Mouse (Mus musculus) spleen, adult 2 months (tissue): ENCODE results near the gene Cd274. TPM values are rescaled to one million over a fixed set of nuclear protein-coding genes. Genes with fewer than 3 reads are reported as not detected.
A peak's percentile ranks its signal among the peaks of the same experiment; 100 is the strongest.

Source experiments
- DNase-seq, 2 experiments: peaks; one replicate each; pipeline versions ENCODE4 v3.0.0 to v3.0.0-alpha.2; 2012 to 2021; ENCODE audit warnings: low spot score in 2 of 2, low read depth in 1 of 2
- H3K27ac ChIP-seq: fragments of 200-500 bp; 2 replicates; pipeline ENCODE4 v1.5.1; 2012; ENCODE audit warnings: low read length, inconsistent platforms; ENCODE audit not compliant: insufficient read depth
- H3K27me3 ChIP-seq: fragments of 200-500 bp; 2 replicates; pipeline ENCODE4 v1.6.1; 2012; ENCODE audit warnings: mild to moderate bottlenecking, moderate library complexity, low read length, inconsistent platforms; ENCODE audit not compliant: control insufficient read depth, insufficient read depth
- H3K36me3 ChIP-seq: fragments of 200-500 bp; 2 replicates; pipeline ENCODE4 v1.6.1; 2012; ENCODE audit warnings: mild to moderate bottlenecking, low read length, inconsistent platforms; ENCODE audit not compliant: control insufficient read depth, insufficient read depth
- H3K4me1 ChIP-seq: fragments of 200-500 bp; 2 replicates; pipeline ENCODE4 v1.6.1; 2011; ENCODE audit warnings: inconsistent platforms; ENCODE audit not compliant: control insufficient read depth, insufficient read depth, insufficient read length
- H3K4me3 ChIP-seq: fragments of 200-500 bp; 2 replicates; pipeline ENCODE4 v1.5.1; 2011; ENCODE audit warnings: mild to moderate bottlenecking, inconsistent platforms; ENCODE audit not compliant: insufficient read depth, insufficient read length; ENCODE audit errors: extremely low read depth
- CTCF ChIP-seq: fragments of 200-500 bp; IDR thresholded peaks from 2 replicates; pipeline ENCODE4 v1.5.1; 2011; ENCODE audit warnings: mild to moderate bottlenecking, inconsistent platforms; ENCODE audit not compliant: insufficient read depth, insufficient read length, insufficient replicate concordance; ENCODE audit errors: extremely low read depth
- POLR2A ChIP-seq: fragments of 200-500 bp; IDR thresholded peaks from 2 replicates; pipeline ENCODE4 v1.6.1; 2011; ENCODE audit warnings: low read depth, low read length, inconsistent platforms
- WGBS: fragments of 180-500 bp; shearing (Covaris S2); methylation state at CpG from one replicate; pipeline ENCODE4 v1.1.7; 2018; 5-methylcytosine and 5-hydroxymethylcytosine counted together
- polyA plus RNA-seq: library from polyadenylated mRNA; depleted of rRNA; stranded (reverse); fragments of >200 nt; gene quantifications from 2 replicates; pipeline ENCODE4 v1.2.3, GENCODE M21; 2012

The Cd274 gene
- polyA plus RNA-seq, 1 experiment: 10.4 TPM

DNA sequence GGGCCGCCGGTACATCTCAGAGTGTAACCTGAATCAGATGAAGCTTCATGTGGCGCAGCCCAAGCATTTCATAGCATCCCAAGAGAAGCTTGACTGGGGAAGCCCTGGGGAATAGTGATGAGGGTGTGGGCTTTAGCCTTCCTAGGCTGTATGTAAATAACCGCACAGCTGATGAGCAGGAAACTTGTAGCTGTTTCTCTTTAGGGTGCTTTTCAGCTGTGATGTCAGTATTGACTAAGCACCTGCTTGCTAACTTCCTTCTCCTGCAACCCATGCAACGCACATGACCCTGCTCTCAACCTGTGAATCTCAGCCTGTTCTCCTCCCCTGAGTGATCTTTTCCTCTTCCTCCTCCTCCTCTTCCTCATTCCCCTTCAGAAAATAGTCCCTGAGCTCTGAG, 3.2 kb upstream of the Cd274 start:
- no peaks in the 10 kb centered on the region for H3K27me3 ChIP-seq
- peaks cover 12% of the 10 kb centered on the region for H3K4me1 ChIP-seq
- peak; percentile 57 to 84 for DNase-seq
- no peak overlapping the region for H3K4me3 ChIP-seq
- WGBS: 42% methylated on average over 5 of the region's 5 CpGs
- H3K36me3 ChIP-seq: no peaks in the 10 kb centered on the region
- no peak for TF ChIP-seq CTCF
- peak overlapping the region; percentile 82 for H3K27ac ChIP-seq

DNA sequence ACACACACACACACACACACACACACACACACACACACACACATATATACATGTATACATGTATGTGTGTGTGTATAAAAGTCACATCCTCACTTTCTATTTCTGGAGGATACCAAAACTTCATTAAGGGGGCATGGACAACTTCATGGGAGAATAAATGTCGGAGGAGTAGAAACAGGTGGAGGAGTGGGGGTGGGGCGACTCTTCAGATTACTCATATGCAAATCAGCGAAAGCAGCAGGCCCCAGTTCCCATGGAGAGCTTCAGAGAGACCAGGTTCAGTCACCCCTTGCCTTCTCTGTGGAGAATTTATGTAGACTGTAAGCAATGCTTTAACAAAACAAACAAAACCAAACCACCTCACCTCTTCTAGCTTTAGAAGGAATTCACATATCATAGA, 2.1 kb upstream of the Cd274 start:
- Histone ChIP-seq H3K36me3 (no peaks in the 10 kb centered on the region), H3K4me1 (peaks cover 12% of the 10 kb centered on the region), H3K27ac (peak overlapping the region; percentile 9; the same call in 1 of the 2 replicates), H3K4me3 (no peak overlapping the region), H3K27me3 (no peaks in the 10 kb centered on the region)
- DNase-seq: peak; percentile 60 to 75
- WGBS: 52% methylated on average over 3 of the region's 3 CpGs
- TF ChIP-seq CTCF (no peak), POLR2A (no peak)

DNA sequence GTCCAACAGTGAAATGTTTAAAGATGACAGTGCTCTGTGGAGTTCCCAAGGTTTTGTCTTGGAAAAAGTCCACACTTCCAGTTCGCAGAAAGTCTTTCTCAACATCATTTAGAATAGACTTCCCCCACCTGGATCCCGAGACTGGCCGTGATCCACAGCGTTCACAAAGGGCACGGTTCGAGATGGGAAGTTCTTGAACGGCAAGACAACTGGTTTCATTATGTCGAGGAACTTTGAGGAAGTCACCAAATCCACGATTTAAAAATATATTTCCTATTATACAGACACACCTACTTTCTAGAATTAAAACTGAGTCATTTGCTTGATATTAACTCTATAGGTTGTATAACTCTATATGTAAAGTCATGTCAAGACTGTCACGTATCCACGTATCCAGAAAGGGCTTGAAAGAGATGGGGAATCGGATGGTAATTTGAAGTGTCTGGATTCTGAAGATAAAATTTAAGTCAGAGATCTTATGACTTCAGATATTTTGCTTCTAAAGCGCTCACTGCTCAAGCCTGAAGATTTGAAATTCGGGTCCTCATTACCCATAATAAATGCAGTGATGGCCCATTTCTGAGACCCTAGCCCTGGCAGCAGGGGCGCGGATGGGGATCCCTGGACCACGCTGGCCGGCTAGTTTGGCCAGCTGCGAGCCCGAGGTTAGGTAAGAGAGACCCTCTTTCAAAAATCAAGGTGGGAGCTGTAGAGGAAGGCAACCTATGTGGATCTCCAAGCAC, 858 bp upstream of the Cd274 start:
- 7% methylated on average over 20 of the region's 20 CpGs for WGBS
- DNase-seq: no peak
- peak overlapping the region; percentile 74 for H3K4me3 ChIP-seq
- H3K4me1 ChIP-seq: peaks cover 9% of the 10 kb centered on the region
- no peaks in the 10 kb centered on the region for H3K27me3 ChIP-seq
- H3K27ac ChIP-seq: peak overlapping the region; percentile 77
- no peaks in the 10 kb centered on the region for H3K36me3 ChIP-seq
- TF ChIP-seq CTCF (no peak), POLR2A (no peak)

DNA sequence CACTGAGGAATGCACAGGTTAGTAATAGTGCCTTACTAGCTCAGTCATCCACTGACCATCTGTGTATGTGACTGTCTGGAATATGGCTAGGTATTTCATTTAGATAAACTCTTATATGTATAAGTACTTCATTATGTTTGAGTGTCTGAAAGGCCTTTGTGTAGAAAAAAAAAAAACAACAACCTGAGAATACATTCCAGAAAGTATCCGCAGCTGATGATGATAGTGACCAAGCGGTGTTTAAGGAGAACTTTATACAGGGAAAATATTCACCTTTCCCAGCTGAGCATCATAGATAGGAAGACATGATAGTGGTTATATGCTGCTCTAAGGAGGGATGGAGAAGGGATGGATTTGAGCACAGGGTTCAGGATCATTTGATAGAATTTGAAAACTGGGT, 786 bp downstream of the Cd274 start:
- Histone ChIP-seq H3K27ac (no peak overlapping the region), H3K4me3 (0 out of 2 replicates have a peak overlapping the region, but pooled peaks have one; percentile 27), H3K36me3 (no peaks in the 10 kb centered on the region), H3K27me3 (no peaks in the 10 kb centered on the region), H3K4me1 (peaks cover 9% of the 10 kb centered on the region)
- no peak for TF ChIP-seq CTCF
- no peak for TF ChIP-seq POLR2A
- WGBS: 63% methylated on average over 2 of the region's 2 CpGs
- no peak for DNase-seq

DNA sequence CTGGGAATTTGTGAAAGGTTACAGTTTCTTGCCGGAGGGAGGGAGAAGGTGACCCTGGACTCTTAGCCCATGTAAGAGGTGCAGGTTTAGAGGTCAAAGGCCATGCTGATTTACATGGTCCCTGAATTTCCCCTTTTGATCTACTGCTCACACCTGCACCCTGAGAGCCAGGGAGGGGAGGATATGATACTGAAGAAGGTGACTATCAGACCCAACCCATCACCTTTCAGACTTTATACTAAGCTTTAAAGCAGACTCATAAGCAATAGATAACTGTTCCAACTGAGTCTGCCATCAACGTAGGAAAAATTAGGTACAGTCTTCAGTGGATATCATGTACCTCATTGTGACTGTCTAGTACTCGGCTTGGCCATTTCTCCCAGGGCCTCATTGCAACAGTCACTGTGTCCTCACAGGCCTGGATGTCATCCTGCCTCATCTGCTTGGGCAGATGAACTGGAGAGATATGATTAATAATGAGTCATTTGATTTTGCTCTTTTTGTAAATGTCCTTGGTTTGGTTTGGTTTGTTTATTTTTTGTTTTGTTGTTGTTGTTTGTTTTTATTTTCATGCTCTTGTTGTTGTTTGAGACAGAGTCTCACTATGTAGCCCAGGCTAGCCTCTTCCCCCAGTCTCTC, 1.5 kb downstream of the Cd274 start:
- Histone ChIP-seq H3K36me3 (peaks cover 2% of the 10 kb centered on the region; the same call in 1 of the 2 replicates), H3K4me1 (peaks cover 9% of the 10 kb centered on the region), H3K4me3 (peak overlapping the region; percentile 40; the same call in 1 of the 2 replicates), H3K27ac (peak overlapping the region; percentile 60; the same call in 1 of the 2 replicates), H3K27me3 (no peaks in the 10 kb centered on the region)
- DNase-seq: no peak
- 37% methylated on average over 3 of the region's 3 CpGs for WGBS
- TF ChIP-seq POLR2A (no peak), CTCF (no peak)

DNA sequence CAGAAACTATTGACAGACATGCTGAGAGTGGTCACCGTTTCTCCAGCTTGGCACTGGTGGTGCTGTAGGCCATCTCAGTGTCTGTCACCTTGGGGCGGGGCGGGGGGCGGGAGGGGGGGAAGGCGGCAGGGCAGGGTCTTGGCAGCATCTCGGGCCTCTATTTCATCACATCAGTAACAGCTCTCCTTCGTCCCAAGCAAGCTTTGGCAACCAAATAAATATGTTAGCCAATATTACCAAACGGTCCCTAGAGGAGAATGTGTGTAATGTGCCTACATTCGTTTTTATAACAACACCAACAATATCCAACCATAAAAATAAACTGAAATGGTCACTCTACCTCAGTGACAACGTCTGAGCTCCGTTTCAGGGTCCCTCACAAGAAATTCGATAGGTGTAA, 2.9 kb downstream of the Cd274 start:
- no peak overlapping the region for H3K4me3 ChIP-seq
- no peak for TF ChIP-seq CTCF
- TF ChIP-seq POLR2A: no peak
- H3K4me1 ChIP-seq: peaks cover 5% of the 10 kb centered on the region
- no peaks in the 10 kb centered on the region for H3K27me3 ChIP-seq
- no peak for DNase-seq
- no peak overlapping the region for H3K27ac ChIP-seq
- WGBS: 65% methylated on average over 12 of the region's 12 CpGs
- H3K36me3 ChIP-seq: peaks cover 8% of the 10 kb centered on the region; the same call in 1 of the 2 replicates
